Mouse (Mus musculus): ENCODE data around the gene Lgr6. TPM values are rescaled to one million over a fixed set of nuclear protein-coding genes. Genes with fewer than 3 reads are reported as not detected.

The Lgr6 gene
- polyA plus RNA-seq, 1 experiment from 2014 or later, result 0.77 TPM

GRCm38 (mm10) chr1:135135111-135135787 lies 30.2 kb upstream of the Lgr6 start:
- Histone ChIP-seq H3K27me3 (replicated peaks) (no peaks in the 10 kb centered on the region), H3K36me3 (replicated peaks) (no peaks in the 10 kb centered on the region), H3K4me3 (no peak overlapping the region), H3K27ac (no peak overlapping the region), H3K9ac (no peak overlapping the region), H3K4me1 (no peaks in the 10 kb centered on the region), H3K4me2 (no peak overlapping the region), H3K9me3 (no peaks in the 10 kb centered on the region)
- no peak for ATAC-seq (replicated peaks)
- 90% methylated on average over 8 of the region's 8 CpGs for whole genome bisulfite sequencing

- Histone ChIP-seq H3K9me3 (no peaks in the 10 kb centered on the region), H3K4me2 (no peak overlapping the region), H3K9ac (no peak overlapping the region), H3K27me3 (replicated peaks) (peaks cover 3% of the 10 kb centered on the region; the same call in 1 of the 2 replicates), H3K4me3 (no peak overlapping the region), H3K36me3 (replicated peaks) (no peaks in the 10 kb centered on the region), H3K27ac (no peak overlapping the region), H3K4me1 (no peaks in the 10 kb centered on the region)
- no peak for ATAC-seq (replicated peaks)
- 85% methylated on average over 10 of the region's 10 CpGs for WGBS
These were observed 28.8 kb upstream of the Lgr6 start for GRCm38 (mm10) chr1:135133678-135134435.

- no peaks in the 10 kb centered on the region for H3K9me3 ChIP-seq
- H3K27ac ChIP-seq, result no peak overlapping the region
- H3K36me3 ChIP-seq (replicated peaks), result no peaks in the 10 kb centered on the region
- H3K27me3 ChIP-seq (replicated peaks), result peaks cover 3% of the 10 kb centered on the region; the same call in 1 of the 2 replicates
- WGBS, result 89% methylated on average over 9 of the region's 9 CpGs
- ATAC-seq (replicated peaks), result no peak
- no peak overlapping the region for H3K9ac ChIP-seq
- H3K4me3 ChIP-seq, result no peak overlapping the region
- H3K4me1 ChIP-seq, result no peaks in the 10 kb centered on the region
- H3K4me2 ChIP-seq, result no peak overlapping the region
These were observed 27.9 kb upstream of the Lgr6 start for GRCm38 (mm10) chr1:135132893-135133369.

GRCm38 (mm10) chr1:135132473-135132872 lies 27.4 kb upstream of the Lgr6 start, which contains the start of gene Ptpn7:
Gene Ptpn7, plus strand, starts transcription at chr1:135132700.
- H3K9me3 ChIP-seq, result no peaks in the 10 kb centered on the region
- no peak within 1 kb of the TSS for H3K4me2 ChIP-seq
- no peak within 1 kb of the TSS for H3K4me3 ChIP-seq
- no peak within 1 kb of the TSS for H3K27ac ChIP-seq
- no peaks in the 10 kb centered on the region for H3K4me1 ChIP-seq
- no peak for ATAC-seq (replicated peaks)
- 50% methylated on average over 10 of the region's 10 CpGs for WGBS
- H3K9ac ChIP-seq, result no peak within 1 kb of the TSS
- H3K36me3 ChIP-seq (replicated peaks), result no peaks in the 10 kb centered on the region
- peaks cover 3% of the 10 kb centered on the region; the same call in 1 of the 2 replicates for H3K27me3 ChIP-seq (replicated peaks)

- 69% methylated on average over 8 of the region's 8 CpGs for WGBS
- no peak for ATAC-seq (replicated peaks)
- H3K36me3 ChIP-seq (replicated peaks), result no peaks in the 10 kb centered on the region
- H3K4me3 ChIP-seq, result no peak overlapping the region
- no peak overlapping the region for H3K9ac ChIP-seq
- no peak overlapping the region for H3K4me2 ChIP-seq
- peaks cover 3% of the 10 kb centered on the region; the same call in 1 of the 2 replicates for H3K27me3 ChIP-seq (replicated peaks)
- no peaks in the 10 kb centered on the region for H3K9me3 ChIP-seq
- H3K4me1 ChIP-seq, result no peaks in the 10 kb centered on the region
- H3K27ac ChIP-seq, result no peak overlapping the region
These were observed 26.5 kb upstream of the Lgr6 start for GRCm38 (mm10) chr1:135131560-135131959.

GRCm38 (mm10) chr1:135131034-135131433 lies 26.0 kb upstream of the Lgr6 start:
- Histone ChIP-seq H3K4me1 (0 out of 2 replicates have a peak, but pooled peaks cover 4% of the 10 kb centered on the region), H3K9ac (no peak overlapping the region), H3K27me3 (replicated peaks) (peaks cover 3% of the 10 kb centered on the region; the same call in 1 of the 2 replicates), H3K27ac (no peak overlapping the region), H3K36me3 (replicated peaks) (no peaks in the 10 kb centered on the region), H3K4me2 (no peak overlapping the region), H3K4me3 (no peak overlapping the region), H3K9me3 (no peaks in the 10 kb centered on the region)
- ATAC-seq (replicated peaks), result no peak
- 49% methylated on average over 6 of the region's 6 CpGs for WGBS

GRCm38 (mm10) chr1:135130376-135131018 lies 25.4 kb upstream of the Lgr6 start:
- no peak overlapping the region for H3K27ac ChIP-seq
- WGBS, result 76% methylated on average over 2 of the region's 2 CpGs
- H3K4me3 ChIP-seq, result no peak overlapping the region
- no peak overlapping the region for H3K4me2 ChIP-seq
- no peaks in the 10 kb centered on the region for H3K36me3 ChIP-seq (replicated peaks)
- H3K27me3 ChIP-seq (replicated peaks), result peaks cover 3% of the 10 kb centered on the region; the same call in 1 of the 2 replicates
- 0 out of 2 replicates have a peak, but pooled peaks cover 4% of the 10 kb centered on the region for H3K4me1 ChIP-seq
- no peak overlapping the region for H3K9ac ChIP-seq
- ATAC-seq (replicated peaks), result no peak
- no peaks in the 10 kb centered on the region for H3K9me3 ChIP-seq

- Histone ChIP-seq H3K4me2 (no peak overlapping the region), H3K9ac (no peak overlapping the region), H3K4me3 (no peak overlapping the region), H3K27ac (no peak overlapping the region), H3K9me3 (no peaks in the 10 kb centered on the region), H3K36me3 (replicated peaks) (no peaks in the 10 kb centered on the region), H3K4me1 (0 out of 2 replicates have a peak, but pooled peaks cover 4% of the 10 kb centered on the region), H3K27me3 (replicated peaks) (peaks cover 3% of the 10 kb centered on the region; the same call in 1 of the 2 replicates)
- ATAC-seq (replicated peaks), result no peak
- 71% methylated on average over 9 of the region's 9 CpGs for WGBS
These were observed 24.6 kb upstream of the Lgr6 start for GRCm38 (mm10) chr1:135129543-135130183.

GRCm38 (mm10) chr1:135128986-135129385 lies 23.9 kb upstream of the Lgr6 start:
- Histone ChIP-seq H3K27me3 (replicated peaks) (peaks cover 3% of the 10 kb centered on the region; the same call in 1 of the 2 replicates), H3K9ac (no peak overlapping the region), H3K36me3 (replicated peaks) (no peaks in the 10 kb centered on the region), H3K4me1 (0 out of 2 replicates have a peak, but pooled peaks cover 4% of the 10 kb centered on the region), H3K27ac (no peak overlapping the region), H3K9me3 (no peaks in the 10 kb centered on the region), H3K4me2 (no peak overlapping the region), H3K4me3 (no peak overlapping the region)
- 26% methylated on average over 9 of the region's 9 CpGs for WGBS
- no peak for ATAC-seq (replicated peaks)

- Histone ChIP-seq H3K9ac (no peak overlapping the region), H3K27ac (no peak overlapping the region), H3K4me3 (no peak overlapping the region), H3K9me3 (no peaks in the 10 kb centered on the region), H3K4me2 (no peak overlapping the region), H3K4me1 (0 out of 2 replicates have a peak, but pooled peaks cover 4% of the 10 kb centered on the region), H3K36me3 (replicated peaks) (no peaks in the 10 kb centered on the region), H3K27me3 (replicated peaks) (peaks cover 3% of the 10 kb centered on the region; the same call in 1 of the 2 replicates)
- no peak for ATAC-seq (replicated peaks)
- WGBS, result 54% methylated on average over 5 of the region's 6 CpGs
These were observed 22.9 kb upstream of the Lgr6 start for GRCm38 (mm10) chr1:135128011-135128441.

GRCm38 (mm10) chr1:135126443-135127027 lies 21.5 kb upstream of the Lgr6 start:
- ATAC-seq (replicated peaks), result no peak
- H3K9ac ChIP-seq, result no peak overlapping the region
- no peaks in the 10 kb centered on the region for H3K9me3 ChIP-seq
- H3K4me3 ChIP-seq, result no peak overlapping the region
- H3K27ac ChIP-seq, result no peak overlapping the region
- H3K4me1 ChIP-seq, result 0 out of 2 replicates have a peak, but pooled peaks cover 4% of the 10 kb centered on the region
- peaks cover 3% of the 10 kb centered on the region; the same call in 1 of the 2 replicates for H3K27me3 ChIP-seq (replicated peaks)
- no peak overlapping the region for H3K4me2 ChIP-seq
- H3K36me3 ChIP-seq (replicated peaks), result no peaks in the 10 kb centered on the region
- 62% methylated on average over 4 of the region's 4 CpGs for WGBS

All from midbrain, embryonic 15.5 days (tissue).